Mouse (Mus musculus): ENCODE results near the gene Slc16a14.

Slc16a14 gene

DNA sequence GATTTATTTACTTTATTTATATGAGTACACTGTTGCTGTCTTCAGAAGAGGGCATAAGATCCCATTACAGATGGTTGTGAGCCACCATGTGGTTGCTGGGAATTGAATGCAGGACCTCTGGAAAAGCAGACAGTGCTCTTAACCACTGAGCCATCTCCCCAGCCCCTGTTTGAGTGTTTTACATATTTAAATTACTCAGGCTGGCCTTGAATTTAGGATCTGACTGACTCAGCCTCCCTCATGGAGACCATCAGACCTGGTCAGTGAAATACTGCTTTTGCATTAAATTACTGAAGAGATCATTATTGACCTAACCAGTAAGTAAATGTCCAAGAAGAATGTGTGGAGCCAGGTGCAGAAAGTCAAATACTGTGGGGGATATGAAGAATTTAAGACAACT, 66.6 kb downstream of the Slc16a14 start:
- DNase-seq (ENCODE audit: low read depth in 1 of 2, low spot score in 2 of 2): no peak

DNA sequence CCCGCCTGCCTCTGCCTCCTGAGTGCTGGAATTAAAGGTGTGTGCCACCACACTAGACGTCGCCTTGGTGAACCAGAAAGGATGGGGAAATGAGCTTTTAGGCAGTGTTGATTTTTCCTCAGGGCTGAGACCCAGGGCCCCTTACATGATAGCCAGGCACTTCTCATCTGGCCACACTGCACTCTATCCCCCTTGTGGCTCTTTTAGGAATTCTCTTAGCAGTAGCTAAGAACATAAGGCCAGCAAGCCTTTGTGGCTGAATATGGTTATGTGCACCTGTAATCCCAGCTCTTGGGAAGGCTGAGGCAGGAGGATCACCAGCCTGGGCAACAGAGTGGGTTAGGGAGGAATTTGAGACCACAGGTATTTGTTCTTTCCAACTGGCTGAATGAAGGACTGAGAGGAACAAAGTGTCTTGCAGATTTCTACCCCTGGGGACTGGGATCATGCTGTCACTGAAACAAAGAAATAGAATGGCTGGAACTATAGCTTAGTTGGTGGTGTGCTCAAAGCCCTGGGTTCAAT, 68.2 kb downstream of the Slc16a14 start:
- no peak for DNase-seq (ENCODE audit: low read depth in 1 of 2, low spot score in 2 of 2)

DNA sequence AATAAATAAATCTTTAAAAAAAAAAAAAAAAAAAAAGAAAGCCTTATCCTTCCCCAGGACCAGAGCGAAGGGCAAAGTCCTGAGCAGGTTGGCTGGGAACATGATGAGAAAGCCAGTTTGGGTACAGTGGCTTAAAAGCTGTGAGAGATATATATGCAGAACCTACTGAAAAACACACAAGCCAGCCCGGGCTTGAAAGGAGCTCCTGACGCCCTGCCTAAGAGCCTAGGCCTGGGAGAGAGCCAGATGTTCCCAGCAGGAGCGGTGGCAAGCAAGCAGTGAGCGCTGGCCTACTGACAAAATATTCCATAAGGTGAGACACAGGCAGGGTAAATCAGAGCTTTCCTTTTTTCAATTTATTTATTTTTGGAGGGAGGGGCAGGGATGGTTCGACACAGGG, 68.7 kb downstream of the Slc16a14 start:
- no peak for DNase-seq (ENCODE audit: low read depth in 1 of 2, low spot score in 2 of 2)

DNA sequence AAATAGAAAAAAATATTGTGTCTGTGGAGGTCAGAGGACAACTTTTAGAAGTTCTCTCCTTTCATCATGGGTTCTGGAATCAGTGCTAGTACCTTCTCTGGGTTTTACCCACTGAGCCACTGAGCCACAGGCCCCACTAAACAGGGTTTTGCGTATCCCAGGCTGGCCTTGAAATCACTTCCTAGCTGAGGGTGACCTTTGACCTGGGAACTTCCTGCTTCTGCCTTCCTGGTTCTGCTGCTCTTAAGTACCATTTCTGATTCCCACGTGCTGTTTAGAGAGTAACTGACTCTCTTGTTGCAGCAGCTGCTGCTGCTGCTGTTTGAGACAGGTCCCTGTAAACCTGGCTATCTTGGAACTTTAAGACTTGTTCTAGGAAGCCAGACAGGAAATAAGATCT, 70.3 kb downstream of the Slc16a14 start:
- DNase-seq (ENCODE audit: low read depth in 1 of 2, low spot score in 2 of 2): no peak

DNA sequence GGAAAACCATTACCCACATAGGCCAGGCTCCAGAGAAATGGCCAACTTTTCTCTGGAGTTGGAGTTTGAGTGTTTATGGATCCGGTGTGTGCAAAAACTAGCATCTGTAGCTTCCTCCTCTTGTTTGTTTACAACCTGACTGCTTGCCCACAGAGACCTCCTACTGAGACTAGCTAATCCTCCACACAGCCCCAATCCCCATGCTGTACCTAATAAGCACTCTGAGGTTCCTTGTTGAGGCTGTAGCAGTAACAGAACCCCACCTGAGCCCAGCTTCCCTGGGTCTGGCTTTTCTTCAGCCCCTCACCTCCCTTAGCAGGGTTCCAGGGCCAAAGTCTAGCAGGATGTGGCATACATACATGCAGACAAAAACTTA, 73.7 kb downstream of the Slc16a14 start:
- DNase-seq (ENCODE audit: low read depth in 1 of 2, low spot score in 2 of 2): no peak

DNA sequence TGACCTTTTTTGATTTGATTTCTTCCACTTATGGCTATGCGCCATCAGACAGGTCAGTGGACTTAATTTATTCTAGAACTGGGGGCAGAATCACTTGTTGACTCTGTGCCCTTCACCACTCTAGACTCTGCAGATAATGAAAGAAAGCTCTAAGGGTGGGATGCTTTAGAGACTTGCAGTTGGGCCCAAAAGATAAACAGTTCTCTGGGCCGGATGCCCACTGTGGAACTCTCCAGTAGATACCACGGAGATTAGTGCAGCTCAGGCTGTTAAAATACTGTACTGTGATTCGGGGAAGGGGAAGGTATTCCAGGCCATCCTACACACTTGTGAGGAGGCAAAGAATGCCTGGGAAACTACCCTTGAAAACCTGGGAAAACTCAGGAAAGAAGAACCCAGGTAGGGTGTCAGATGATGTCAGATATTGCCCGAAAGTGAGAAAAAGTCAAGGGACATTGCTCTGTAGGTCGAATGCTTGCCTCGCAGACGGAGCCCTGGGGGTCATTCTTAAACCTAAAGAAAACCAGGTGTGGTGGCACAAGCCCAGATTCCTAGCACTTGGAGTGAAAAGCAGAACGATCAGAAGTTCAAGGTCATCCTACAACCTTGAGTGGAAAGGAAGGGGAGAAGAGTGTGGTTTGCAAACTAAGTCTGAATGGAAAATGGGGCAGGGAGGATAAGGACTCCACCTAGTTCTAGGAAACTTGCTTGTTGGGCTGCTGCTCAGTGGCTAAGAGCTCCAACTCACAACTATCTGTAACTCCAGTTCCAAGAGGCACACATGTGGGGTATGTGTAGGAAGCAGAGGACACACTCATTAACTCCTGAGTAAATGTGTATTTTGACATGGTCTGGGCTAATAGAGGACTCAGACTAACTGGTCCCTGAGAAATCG, 74.3 kb downstream of the Slc16a14 start:
- no peak for DNase-seq (ENCODE audit: low read depth in 1 of 2, low spot score in 2 of 2)

DNA sequence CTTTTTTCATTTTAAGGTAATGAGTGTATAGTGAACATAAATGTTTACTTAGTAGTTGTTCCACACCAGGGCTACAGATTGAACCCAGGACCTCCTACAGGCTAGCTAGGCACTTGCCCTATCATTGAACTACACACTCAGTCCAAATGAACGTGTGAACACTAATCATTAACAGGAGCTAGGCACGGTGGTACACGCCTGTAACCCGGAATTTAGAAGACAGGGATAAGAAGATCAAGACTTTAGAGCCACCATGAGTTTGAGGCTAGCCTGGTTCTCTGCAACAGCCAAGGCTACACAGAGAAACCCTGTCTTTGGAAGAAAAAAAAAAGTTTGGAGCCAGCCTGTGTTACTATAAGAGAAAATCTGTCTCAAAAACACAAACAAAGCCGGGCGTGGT, 75.3 kb downstream of the Slc16a14 start:
- DNase-seq (ENCODE audit: low read depth in 1 of 2, low spot score in 2 of 2): no peak
